Mouse (Mus musculus) thymus, adult 2 months (tissue): ENCODE results near the gene Nxph4. TPM values are rescaled to one million over a fixed set of nuclear protein-coding genes. Genes with fewer than 3 reads are reported as not detected.

Experiments used
- DNase-seq: peaks from one replicate; pipeline ENCODE4 v3.0.0; 2021
- H3K27ac ChIP-seq: fragments of 200-500 bp; 2 replicates; pipeline ENCODE4 v1.5.1; 2012; ENCODE audit warnings: low read length, control low read depth; ENCODE audit not compliant: control insufficient read depth, insufficient read depth
- H3K27me3 ChIP-seq: fragments of 200-500 bp; 2 replicates; pipeline ENCODE4 v1.6.1; 2012; ENCODE audit warnings: mild to moderate bottlenecking, low read length, moderate library complexity, mixed read lengths; ENCODE audit not compliant: control insufficient read depth, insufficient read depth
- H3K36me3 ChIP-seq: fragments of 200-500 bp; 2 replicates; pipeline ENCODE4 v1.6.1; 2012; ENCODE audit warnings: mild to moderate bottlenecking, low read length, moderate library complexity; ENCODE audit not compliant: control insufficient read depth, insufficient read depth
- H3K4me1 ChIP-seq: fragments of 200-500 bp; replicated peaks from 2 replicates; pipeline ENCODE4 v1.6.1; 2012; ENCODE audit warnings: low read length; ENCODE audit not compliant: control insufficient read depth, insufficient read depth
- H3K4me3 ChIP-seq: fragments of 200-500 bp; 2 replicates; pipeline ENCODE4 v1.5.1; 2012; ENCODE audit warnings: mild to moderate bottlenecking, low read length, control low read depth, moderate library complexity; ENCODE audit not compliant: control insufficient read depth, insufficient read depth
- CTCF ChIP-seq: fragments of 200-500 bp; IDR thresholded peaks from 2 replicates; pipeline ENCODE4 v1.5.1; 2012; ENCODE audit warnings: mild to moderate bottlenecking, control low read depth, low read length, moderate library complexity, borderline replicate concordance; ENCODE audit not compliant: control insufficient read depth, poor library complexity, insufficient read depth; ENCODE audit errors: extremely low read depth
- POLR2A ChIP-seq: fragments of 200-500 bp; IDR thresholded peaks from 2 replicates; pipeline ENCODE4 v1.6.1; 2012; ENCODE audit warnings: mild to moderate bottlenecking, low read length, control low read depth, moderate library complexity; ENCODE audit not compliant: control insufficient read depth, poor library complexity, insufficient read depth; ENCODE audit errors: extremely low read depth
- WGBS: fragments of 180-500 bp; shearing (Covaris S2); methylation state at CpG from one replicate; pipeline ENCODE4 v1.1.7; 2018; 5-methylcytosine and 5-hydroxymethylcytosine counted together
- polyA plus RNA-seq: library from polyadenylated mRNA; depleted of rRNA; stranded (reverse); fragments of >200 nt; gene quantifications from 2 replicates; pipeline ENCODE4 v1.2.3, GENCODE M21; 2012

Gene Nxph4
- polyA plus RNA-seq, 1 experiment: 0.20 TPM

- H3K4me3 ChIP-seq: peak within 1 kb of the TSS; percentile 65
- TF ChIP-seq CTCF: 0 out of 2 replicates have a peak, but pooled peaks have one; percentile 17
- no peak for TF ChIP-seq POLR2A
- peaks cover 10% of the 10 kb centered on the region; the same call in 1 of the 2 replicates for H3K27me3 ChIP-seq
- no peak within 1 kb of the TSS for H3K27ac ChIP-seq
- H3K4me1 ChIP-seq: peaks cover 30% of the 10 kb centered on the region
- under 1% methylated on average over 21 of the region's 21 CpGs for WGBS
- H3K36me3 ChIP-seq: no peaks in the 10 kb centered on the region
- DNase-seq: peak; percentile 81
Measured at GRCm38 (mm10) chr10:127522088-127522581, 12.2 kb downstream of the Nxph4 start, which contains the start of gene Shmt2. Gene Shmt2, minus strand, starts transcription at chr10:127522444.

- no peak for DNase-seq
- Histone ChIP-seq H3K4me1 (peaks cover 27% of the 10 kb centered on the region), H3K4me3 (peak overlapping the region; percentile 65), H3K27ac (no peak overlapping the region), H3K36me3 (no peaks in the 10 kb centered on the region), H3K27me3 (peaks cover 5% of the 10 kb centered on the region; the same call in 1 of the 2 replicates)
- TF ChIP-seq CTCF (no peak), POLR2A (no peak)
- WGBS: under 1% methylated on average over 12 of the region's 12 CpGs
Measured at GRCm38 (mm10) chr10:127521611-127522080, 12.7 kb downstream of the Nxph4 start.

GRCm38 (mm10) chr10:127520714-127521357 lies 13.5 kb downstream of the Nxph4 start:
- DNase-seq: no peak
- TF ChIP-seq POLR2A (no peak), CTCF (no peak)

GRCm38 (mm10) chr10:127519903-127520713 lies 14.3 kb downstream of the Nxph4 start:
- WGBS: 96% methylated on average over 37 of the region's 37 CpGs
- no peak for TF ChIP-seq CTCF
- TF ChIP-seq POLR2A: no peak
- Histone ChIP-seq H3K27ac (no peak overlapping the region), H3K27me3 (peaks cover 1% of the 10 kb centered on the region; the same call in 1 of the 2 replicates), H3K4me1 (peaks cover 13% of the 10 kb centered on the region), H3K36me3 (no peaks in the 10 kb centered on the region), H3K4me3 (no peak overlapping the region)
- no peak for DNase-seq

More at GRCm38 (mm10) chr10:127520714-127521357, 13.5 kb downstream of the Nxph4 start:
- peaks cover 20% of the 10 kb centered on the region for H3K4me1 ChIP-seq
- WGBS: 97% methylated on average over 20 of the region's 20 CpGs
- peak overlapping the region; percentile 8; the same call in 1 of the 2 replicates for H3K4me3 ChIP-seq
- H3K27me3 ChIP-seq: peaks cover 2% of the 10 kb centered on the region; the same call in 1 of the 2 replicates
- no peaks in the 10 kb centered on the region for H3K36me3 ChIP-seq
- no peak overlapping the region for H3K27ac ChIP-seq

GRCm38 (mm10) chr10:127519041-127519701 lies 15.2 kb downstream of the Nxph4 start:
- H3K27me3 ChIP-seq: no peaks in the 10 kb centered on the region; the same call in 1 of the 2 replicates
- H3K36me3 ChIP-seq: no peaks in the 10 kb centered on the region
- TF ChIP-seq POLR2A: no peak
- H3K4me3 ChIP-seq: no peak overlapping the region
- H3K27ac ChIP-seq: no peak overlapping the region
- DNase-seq: no peak
- WGBS: 98% methylated on average over 26 of the region's 26 CpGs
- H3K4me1 ChIP-seq: peaks cover 8% of the 10 kb centered on the region

GRCm38 (mm10) chr10:127517941-127518340 lies 16.4 kb downstream of the Nxph4 start:
- Histone ChIP-seq H3K4me3 (no peak overlapping the region), H3K36me3 (no peaks in the 10 kb centered on the region), H3K4me1 (peaks cover 18% of the 10 kb centered on the region), H3K27me3 (peaks cover 5% of the 10 kb centered on the region; the same call in 1 of the 2 replicates), H3K27ac (no peak overlapping the region)
- no peak for TF ChIP-seq CTCF
- TF ChIP-seq POLR2A: no peak
- WGBS: 97% methylated on average over 22 of the region's 22 CpGs
- no peak for DNase-seq
